Mouse (Mus musculus): ENCODE results near the gene Olfr1148. TPM values are rescaled to one million over a fixed set of nuclear protein-coding genes. Genes with fewer than 3 reads are reported as not detected.

Gene Olfr1148
- polyA plus RNA-seq, 1 experiment = not detected

DNA sequence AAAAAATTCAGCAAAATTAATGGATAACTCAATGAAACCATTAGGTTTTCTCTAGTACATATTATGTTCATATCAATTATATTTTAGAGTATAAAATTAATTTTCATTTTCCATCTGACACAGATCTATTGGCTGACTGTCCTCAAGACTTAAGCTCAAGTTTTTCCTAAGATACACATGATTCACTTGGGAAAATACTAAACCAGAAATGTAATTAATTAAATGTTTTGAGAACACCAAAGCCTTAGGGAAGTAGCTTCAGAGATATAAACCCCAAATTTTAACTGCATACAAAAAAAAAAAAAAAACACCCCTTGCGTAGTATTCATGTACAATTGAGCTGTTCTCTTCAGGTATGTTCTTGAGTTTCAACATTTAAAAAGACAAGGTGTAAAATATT, 25.2 kb downstream of the Olfr1148 start, which contains the start of gene Olfr1151:
Gene Olfr1151, plus strand, starts transcription at position 301 of the 400 bp plus-strand sequence.
- H3K27me3 ChIP-seq (ENCODE audit: control insufficient read depth, insufficient read depth, insufficient read length) = no peaks in the 10 kb centered on the region

GRCm38 (mm10) chr2:87866192-87866591, 35.9 kb downstream of the Olfr1148 start, which contains the start of gene Olfr1152:
Gene Olfr1152 (plus strand): TSS chr2:87866492.
- H3K4me3 ChIP-seq = no peak within 1 kb of the TSS
- H3ac ChIP-seq (ENCODE audit: control insufficient read depth, insufficient read length) = no peak within 1 kb of the TSS
- H3K36me3 ChIP-seq (ENCODE audit: control insufficient read depth, insufficient read depth) = no peaks in the 10 kb centered on the region
- H3K4me2 ChIP-seq (ENCODE audit: low read depth) = no peak within 1 kb of the TSS
- no peaks in the 10 kb centered on the region for H3K79me2 ChIP-seq (ENCODE audit: control insufficient read depth, insufficient read depth)
- no peaks in the 10 kb centered on the region for H3K27me3 ChIP-seq (ENCODE audit: control insufficient read depth, insufficient read depth, insufficient read length)
- no peak for TF ChIP-seq USF1 (IDR thresholded peaks at IDR 0.05; ENCODE audit: low read depth)
- TF ChIP-seq TCF12 (IDR thresholded peaks at IDR 0.05; ENCODE audit: insufficient read depth, poor library complexity, severe bottlenecking) = no peak
- TF ChIP-seq MAX (IDR thresholded peaks at IDR 0.05; ENCODE audit: low read depth) = no peak
- no peak for TF ChIP-seq POLR2A (IDR thresholded peaks at IDR 0.05; ENCODE audit: insufficient read length, low read depth)
- TF ChIP-seq CEBPB (IDR thresholded peaks at IDR 0.05; ENCODE audit: insufficient read depth, poor library complexity, severe bottlenecking) = no peak
- TF ChIP-seq MYOD1 (IDR thresholded peaks at IDR 0.05; ENCODE audit: control insufficient read depth in 1 of 3, insufficient read length in 2 of 3, low read depth in 2 of 3) = no peak
- TF ChIP-seq MYOG (IDR thresholded peaks at IDR 0.05; ENCODE audit: control insufficient read depth in 1 of 3, insufficient read depth in 1 of 3, insufficient read length in 2 of 3, low read depth in 2 of 3) = no peak
- no peak for TF ChIP-seq REST (IDR thresholded peaks at IDR 0.05; ENCODE audit: insufficient read depth, insufficient read length)
- no peak for TF ChIP-seq POLR2AphosphoS2 (IDR thresholded peaks at IDR 0.05; ENCODE audit: insufficient read length, low read depth)
- TF ChIP-seq SRF (IDR thresholded peaks at IDR 0.05; ENCODE audit: control insufficient read depth, insufficient read length, low read depth) = no peak
- TF ChIP-seq TCF3 (IDR thresholded peaks at IDR 0.05; ENCODE audit: insufficient read length, low read depth) = no peak
- no peak for TF ChIP-seq E2F4 (IDR thresholded peaks at IDR 0.05; ENCODE audit: insufficient read depth)

More for the DNA sequence above, 25.2 kb downstream of the Olfr1148 start, which contains the start of gene Olfr1151:
- TF ChIP-seq USF1 (IDR thresholded peaks at IDR 0.05; ENCODE audit: low read depth) (no peak), MYOD1 (IDR thresholded peaks at IDR 0.05; ENCODE audit: control insufficient read depth in 1 of 3, insufficient read length in 2 of 3, low read depth in 2 of 3) (no peak), POLR2A (IDR thresholded peaks at IDR 0.05; ENCODE audit: insufficient read length, low read depth) (no peak), POLR2AphosphoS2 (IDR thresholded peaks at IDR 0.05; ENCODE audit: insufficient read length, low read depth) (no peak), E2F4 (IDR thresholded peaks at IDR 0.05; ENCODE audit: insufficient read depth) (no peak), MAX (IDR thresholded peaks at IDR 0.05; ENCODE audit: low read depth) (no peak), TCF12 (IDR thresholded peaks at IDR 0.05; ENCODE audit: insufficient read depth, poor library complexity, severe bottlenecking) (no peak), MYOG (IDR thresholded peaks at IDR 0.05; ENCODE audit: control insufficient read depth in 1 of 3, insufficient read depth in 1 of 3, insufficient read length in 2 of 3, low read depth in 2 of 3) (no peak), REST (IDR thresholded peaks at IDR 0.05; ENCODE audit: insufficient read depth, insufficient read length) (no peak), SRF (IDR thresholded peaks at IDR 0.05; ENCODE audit: control insufficient read depth, insufficient read length, low read depth) (no peak), TCF3 (IDR thresholded peaks at IDR 0.05; ENCODE audit: insufficient read length, low read depth) (no peak), CEBPB (IDR thresholded peaks at IDR 0.05; ENCODE audit: insufficient read depth, poor library complexity, severe bottlenecking) (no peak)
- Histone ChIP-seq H3K79me2 (ENCODE audit: control insufficient read depth, insufficient read depth) (no peaks in the 10 kb centered on the region), H3K36me3 (ENCODE audit: control insufficient read depth, insufficient read depth) (no peaks in the 10 kb centered on the region), H3K4me3 (no peak within 1 kb of the TSS), H3ac (ENCODE audit: control insufficient read depth, insufficient read length) (no peak within 1 kb of the TSS), H3K4me2 (ENCODE audit: low read depth) (no peak within 1 kb of the TSS)

Other genes starting within 250 kb of the Olfr1148 start
- gene Olfr1130, start 224.3 kb upstream of the Olfr1148 start, polyA plus RNA-seq (2012; fragmentation: generic; extraction: Trizol) = not detected
- not detected for gene Olfr1131, start 203.4 kb upstream of the Olfr1148 start, polyA plus RNA-seq (2012; fragmentation: generic; extraction: Trizol)
- not detected for gene Olfr1132, start 193.0 kb upstream of the Olfr1148 start, polyA plus RNA-seq (2012; fragmentation: generic; extraction: Trizol)
- gene Olfr1133, start 183.2 kb upstream of the Olfr1148 start, polyA plus RNA-seq (2012; fragmentation: generic; extraction: Trizol) = not detected
- not detected for gene Olfr1134, start 172.1 kb upstream of the Olfr1148 start, polyA plus RNA-seq (2012; fragmentation: generic; extraction: Trizol)
- gene Olfr1135, start 156.9 kb upstream of the Olfr1148 start, polyA plus RNA-seq (2012; fragmentation: generic; extraction: Trizol) = not detected
- gene Olfr1136, start 136.6 kb upstream of the Olfr1148 start, polyA plus RNA-seq (2012; fragmentation: generic; extraction: Trizol) = not detected
- gene Olfr1137, start 117.4 kb upstream of the Olfr1148 start, polyA plus RNA-seq (2012; fragmentation: generic; extraction: Trizol) = not detected
- gene Olfr1138, start 90.6 kb upstream of the Olfr1148 start, polyA plus RNA-seq (2012; fragmentation: generic; extraction: Trizol) = not detected
- not detected for gene Olfr1140, start 86.8 kb upstream of the Olfr1148 start, polyA plus RNA-seq (2012; fragmentation: generic; extraction: Trizol)
- not detected for gene Olfr1141, start 76.5 kb upstream of the Olfr1148 start, polyA plus RNA-seq (2012; fragmentation: generic; extraction: Trizol)
- gene Olfr152, start 51.0 kb upstream of the Olfr1148 start, polyA plus RNA-seq (2012; fragmentation: generic; extraction: Trizol) = not detected
- gene Olfr1143, start 29.9 kb upstream of the Olfr1148 start, polyA plus RNA-seq (2012; fragmentation: generic; extraction: Trizol) = not detected
- not detected for gene Olfr1145, start 20.7 kb upstream of the Olfr1148 start, polyA plus RNA-seq (2012; fragmentation: generic; extraction: Trizol)
- gene Olfr1150-ps1, start 13.5 kb downstream of the Olfr1148 start, polyA plus RNA-seq (2012; fragmentation: generic; extraction: Trizol) = not detected
- gene Olfr1151, start 25.3 kb downstream of the Olfr1148 start, polyA plus RNA-seq (2012; fragmentation: generic; extraction: Trizol) = not detected
- not detected for gene Olfr1152, start 36.0 kb downstream of the Olfr1148 start, polyA plus RNA-seq (2012; fragmentation: generic; extraction: Trizol)
- not detected for gene Olfr1153, start 64.4 kb downstream of the Olfr1148 start, polyA plus RNA-seq (2012; fragmentation: generic; extraction: Trizol)
- gene Olfr1154, start 74.6 kb downstream of the Olfr1148 start, polyA plus RNA-seq (2012; fragmentation: generic; extraction: Trizol) = not detected
- not detected for gene Olfr1155, start 114.6 kb downstream of the Olfr1148 start, polyA plus RNA-seq (2012; fragmentation: generic; extraction: Trizol)
- gene Olfr1156, start 122.6 kb downstream of the Olfr1148 start, polyA plus RNA-seq (2012; fragmentation: generic; extraction: Trizol) = not detected
- not detected for gene Olfr1157, start 137.8 kb downstream of the Olfr1148 start, polyA plus RNA-seq (2012; fragmentation: generic; extraction: Trizol)
- gene Olfr74, start 144.1 kb downstream of the Olfr1148 start, polyA plus RNA-seq (2012; fragmentation: generic; extraction: Trizol) = not detected
- not detected for gene Olfr1158, start 159.6 kb downstream of the Olfr1148 start, polyA plus RNA-seq (2012; fragmentation: generic; extraction: Trizol)
- gene Olfr1160, start 177.7 kb downstream of the Olfr1148 start, polyA plus RNA-seq (2012; fragmentation: generic; extraction: Trizol) = not detected
- gene Olfr1161, start 192.2 kb downstream of the Olfr1148 start, polyA plus RNA-seq (2012; fragmentation: generic; extraction: Trizol) = not detected
- gene Olfr73, start 207.2 kb downstream of the Olfr1148 start, polyA plus RNA-seq (2012; fragmentation: generic; extraction: Trizol) = not detected
- not detected for gene Olfr1162, start 220.6 kb downstream of the Olfr1148 start, polyA plus RNA-seq (2012; fragmentation: generic; extraction: Trizol)
- gene Olfr1163, start 241.3 kb downstream of the Olfr1148 start, polyA plus RNA-seq (2012; fragmentation: generic; extraction: Trizol) = not detected